Mouse (Mus musculus) heart, embryonic 11.5 days (tissue): Measurements from ENCODE around the gene Gm17606. TPM values are rescaled to one million over a fixed set of nuclear protein-coding genes. Genes with fewer than 3 reads are reported as not detected.

Experiments
- microRNA counts: library from miRNA; unstranded; fragments of <30 nt; microRNA quantifications from one replicate; lab custom pipeline; 2015
- microRNA-seq: library from miRNA; unstranded; fragments of <30 nt; microRNA quantifications from one replicate; pipeline ENCODE4, GENCODE M21; 2016; ENCODE audit warnings: borderline number of aligned reads
- polyA plus RNA-seq: library from polyadenylated mRNA; unstranded; fragments of >200 nt; fragmentation: Nextera tagmentation; extraction: Ambion mirVana; gene quantifications from 2 replicates; pipeline ENCODE4 v1.2.1, GENCODE M21; 2014

The Gm17606 gene
- polyA plus RNA-seq, 1 experiment from 2014 or later, result not detected

MicroRNA genes within 50 kb of the gene (microRNA counts, 519-probe panel; counts per million panel counts)
- 32.2 counts per million for microRNA mmu-miR-686 (lab: Ali Mortazavi, UCI)

Small RNAs within 50 kb of the gene (microRNA-seq; reads per million reads assigned to microRNA genes)
- gene Mir686 (not detected), gene Mir6948 (0.27 reads per million)

Other genes starting within 250 kb of the Gm17606 start
- 8.0 TPM in 2 replicates for gene Slc7a7, start 223.2 kb upstream of the Gm17606 start, polyA plus RNA-seq
- gene Mrpl52, start 214.0 kb upstream of the Gm17606 start, polyA plus RNA-seq, result 242 and 250 TPM in 2 replicates
- 84.3 and 90.2 TPM in 2 replicates for gene Mmp14, start 209.3 kb upstream of the Gm17606 start, polyA plus RNA-seq
- 31.8 and 35.2 TPM in 2 replicates for gene Lrp10, start 176.8 kb upstream of the Gm17606 start, polyA plus RNA-seq
- gene Rem2, start 164.9 kb upstream of the Gm17606 start, polyA plus RNA-seq, result 2.0 TPM in 2 replicates
- 67.8 and 74.4 TPM in 2 replicates for gene Prmt5, start 123.4 kb upstream of the Gm17606 start, polyA plus RNA-seq
- gene Haus4, start 86.3 kb upstream of the Gm17606 start, polyA plus RNA-seq, result 40.1 and 42.8 TPM in 2 replicates
- 23.4 and 30.7 TPM in 2 replicates for gene Ajuba, start 63.4 kb upstream of the Gm17606 start, polyA plus RNA-seq
- gene 4931414P19Rik, start 35.0 kb upstream of the Gm17606 start, polyA plus RNA-seq, result 4.4 and 4.5 TPM in 2 replicates
- gene Psmb5, start 22.9 kb upstream of the Gm17606 start, polyA plus RNA-seq, result 364 and 386 TPM in 2 replicates
- gene Psmb11, start 19.5 kb upstream of the Gm17606 start, polyA plus RNA-seq, result not detected in 2 replicates
- 2.9 and 3.1 TPM in 2 replicates for gene Cdh24, start 412 bp downstream of the Gm17606 start, polyA plus RNA-seq
- 56.7 and 60.8 TPM in 2 replicates for gene 1700123O20Rik, start 45.3 kb downstream of the Gm17606 start, polyA plus RNA-seq
- gene Acin1, start 46.0 kb downstream of the Gm17606 start, polyA plus RNA-seq, result 72.1 and 96.8 TPM in 2 replicates
- gene Gm29776, start 57.9 kb downstream of the Gm17606 start, polyA plus RNA-seq, result 0.15 and 0.36 TPM in 2 replicates
- not detected in 2 replicates for gene Cebpe, start 71.2 kb downstream of the Gm17606 start, polyA plus RNA-seq
- gene Slc7a8, start 141.0 kb downstream of the Gm17606 start, polyA plus RNA-seq, result 4.8 and 5.6 TPM in 2 replicates
- not detected in 2 replicates for gene Rnf212b, start 173.2 kb downstream of the Gm17606 start, polyA plus RNA-seq
- 6.5 and 6.7 TPM in 2 replicates for gene Homez, start 230.0 kb downstream of the Gm17606 start, polyA plus RNA-seq
- gene Ppp1r3e, start 236.6 kb downstream of the Gm17606 start, polyA plus RNA-seq, result 0.94 and 1.8 TPM in 2 replicates
- gene Bcl2l2, start 242.4 kb downstream of the Gm17606 start, polyA plus RNA-seq, result 3.3 TPM in 2 replicates
- 0.31 TPM in 1 of 2 replicates, not detected in the other for gene Gm20521, start 242.5 kb downstream of the Gm17606 start, polyA plus RNA-seq